Mouse (Mus musculus) lung, postnatal 0 days (tissue): ENCODE measurements around the gene Dpp9. TPM values are rescaled to one million over a fixed set of nuclear protein-coding genes. Genes with fewer than 3 reads are reported as not detected.

Experiments used
- ATAC-seq: fragments of 200-750 bp; cut with Nextera tagmentation; 2 replicates; pipeline ENCODE4 v1.8.0; 2017; ENCODE audit warnings: moderate library complexity
- DNase-seq: peaks from one replicate; pipeline ENCODE4 v3.0.0-alpha.2; 2016; ENCODE audit warnings: low spot score
- H3K27ac ChIP-seq: fragments of 300-500 bp; sonication (generic); 2 replicates; pipeline ENCODE4 v1.5.1; 2014; ENCODE audit warnings: antibody characterized with exemption, mild to moderate bottlenecking, low read length, mixed read lengths
- H3K27me3 ChIP-seq: fragments of 300-500 bp; sonication (generic); replicated peaks from 2 replicates; pipeline ENCODE4 v1.6.1; 2014; ENCODE audit warnings: low read length, mixed read lengths; ENCODE audit not compliant: insufficient read depth
- H3K36me3 ChIP-seq: fragments of 300-500 bp; sonication (generic); 2 replicates; pipeline ENCODE4 v1.6.1; 2014; ENCODE audit warnings: low read length, mixed read lengths; ENCODE audit not compliant: insufficient read depth
- H3K4me1 ChIP-seq: fragments of 300-500 bp; sonication (generic); 2 replicates; pipeline ENCODE4 v1.6.1; 2014; ENCODE audit warnings: antibody characterized with exemption, low read depth, low read length, mixed read lengths; ENCODE audit not compliant: insufficient read depth
- H3K4me2 ChIP-seq: fragments of 300-500 bp; sonication (generic); replicated peaks from 2 replicates; pipeline ENCODE4 v1.6.1; 2014; ENCODE audit warnings: low read depth, mild to moderate bottlenecking, low read length, moderate library complexity, mixed read lengths
- H3K4me3 ChIP-seq: fragments of 300-500 bp; sonication (generic); 2 replicates; pipeline ENCODE4 v1.5.1; 2014; ENCODE audit warnings: low read depth, low read length
- H3K9ac ChIP-seq: fragments of 300-500 bp; sonication (generic); replicated peaks from 2 replicates; pipeline ENCODE4 v1.6.1; 2014; ENCODE audit warnings: low read depth, mild to moderate bottlenecking
- H3K9me3 ChIP-seq: fragments of 300-500 bp; sonication (generic); 2 replicates; pipeline ENCODE4 v1.6.1; 2016; ENCODE audit warnings: low read length, mixed read lengths
- CTCF ChIP-seq: IDR thresholded peaks from 2 replicates; pipeline ENCODE4 v1.5.1; 2016; ENCODE audit warnings: antibody characterized with exemption, mild to moderate bottlenecking
- EP300 ChIP-seq: IDR thresholded peaks from 2 replicates; pipeline ENCODE4 v1.6.1; 2016; ENCODE audit warnings: antibody characterized with exemption, mild to moderate bottlenecking, control low read depth
- WGBS: fragments of 180-500 bp; shearing (Covaris S2); extraction: QIAGEN DNeasy Blood & Tissue Kit; methylation state at CpG from one replicate; pipeline ENCODE4 v1.1.7; 2014; 5-methylcytosine and 5-hydroxymethylcytosine counted together
- polyA plus RNA-seq: library from polyadenylated mRNA; unstranded; fragments of >200 nt; fragmentation: Nextera tagmentation; extraction: Ambion mirVana; gene quantifications from 2 replicates; pipeline ENCODE4 v1.2.1, GENCODE M21; 2015

Gene Dpp9
- polyA plus RNA-seq, 1 experiment from 2014 or later = 25.7 TPM

- peak overlapping the region; percentile 78 for H3K9ac ChIP-seq
- H3K36me3 ChIP-seq = peaks cover 4% of the 10 kb centered on the region; the same call in 1 of the 2 replicates
- peaks cover 5% of the 10 kb centered on the region; the same call in 1 of the 2 replicates for H3K4me1 ChIP-seq
- H3K4me2 ChIP-seq = peak overlapping the region; percentile 83
- H3K9me3 ChIP-seq = no peaks in the 10 kb centered on the region
- TF ChIP-seq CTCF (no peak), EP300 (no peak)
- 2% methylated on average over 14 of the region's 14 CpGs for WGBS
- peak overlapping the region; percentile 71 for H3K27ac ChIP-seq
- ATAC-seq = peak; percentile 10; the same call in 1 of the 2 replicates
- H3K27me3 ChIP-seq = no peaks in the 10 kb centered on the region
- peak; percentile 32 for DNase-seq
- H3K4me3 ChIP-seq = peak overlapping the region; percentile 87
These were observed 35.6 kb downstream of the Dpp9 start for GRCm38 (mm10) chr17:56182975-56183657.

DNA sequence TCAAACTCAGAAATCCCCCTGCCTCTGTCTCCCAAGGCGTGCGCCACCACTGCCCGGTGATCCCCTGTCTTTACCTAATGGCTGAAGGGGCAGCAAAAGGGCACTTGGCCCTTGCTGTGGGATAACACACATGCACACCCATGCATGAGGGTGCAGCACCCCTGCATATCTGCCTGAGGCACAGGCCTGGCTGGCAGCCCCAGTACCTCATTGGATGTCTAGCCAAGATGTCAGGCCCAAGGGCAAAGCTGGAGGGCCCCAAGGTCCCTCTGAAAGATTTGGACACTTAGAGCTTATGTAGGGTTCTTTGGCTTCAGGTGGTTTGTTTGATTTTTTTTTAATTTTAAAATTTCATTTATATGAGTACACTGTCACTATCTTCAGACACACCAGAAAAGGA lies 43.3 kb downstream of the Dpp9 start:
- Histone ChIP-seq H3K4me3 (no peak overlapping the region), H3K36me3 (peaks cover 14% of the 10 kb centered on the region; the same call in 1 of the 2 replicates), H3K27me3 (no peaks in the 10 kb centered on the region), H3K27ac (no peak overlapping the region), H3K9me3 (no peaks in the 10 kb centered on the region), H3K9ac (no peak overlapping the region), H3K4me1 (no peaks in the 10 kb centered on the region), H3K4me2 (no peak overlapping the region)
- DNase-seq (no peak), ATAC-seq (no peak)
- 98% methylated on average over 3 of the region's 3 CpGs for WGBS
- TF ChIP-seq CTCF (no peak), EP300 (no peak)

DNA sequence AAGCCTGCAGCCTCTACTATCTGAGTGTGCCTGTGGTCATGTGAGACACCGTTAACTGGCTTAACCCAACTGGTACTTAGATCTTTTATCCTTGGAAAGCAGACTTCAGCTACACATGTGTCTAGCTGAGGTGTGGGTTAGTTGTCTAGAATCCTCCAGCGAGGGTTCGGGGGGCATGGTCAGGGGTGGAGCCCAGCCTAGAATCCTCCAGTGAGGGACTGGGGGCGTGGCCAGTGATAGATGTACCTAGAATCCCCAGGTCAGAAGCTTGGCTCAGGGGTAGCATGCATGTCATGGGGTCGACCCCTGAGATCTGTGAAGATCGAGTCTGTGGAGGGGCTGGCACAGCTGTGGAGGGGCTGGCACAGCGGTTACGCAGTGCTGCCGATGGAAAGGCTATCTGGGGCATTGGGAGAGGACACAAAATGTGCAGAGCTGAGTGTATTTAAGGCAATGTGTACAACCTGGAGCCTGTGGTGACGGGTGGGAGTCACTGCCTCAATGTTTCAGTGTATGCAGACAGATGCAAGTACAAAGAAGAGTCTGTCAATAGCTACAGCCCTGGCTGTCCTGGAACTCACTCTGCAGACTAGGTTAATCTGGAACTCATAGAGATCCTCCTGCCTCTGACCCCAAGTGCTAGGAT lies 45.2 kb downstream of the Dpp9 start:
- no peaks in the 10 kb centered on the region for H3K9me3 ChIP-seq
- no peak for TF ChIP-seq CTCF
- no peak for TF ChIP-seq EP300
- H3K4me3 ChIP-seq = no peak overlapping the region
- 56% methylated on average over 10 of the region's 10 CpGs for WGBS
- no peaks in the 10 kb centered on the region for H3K4me1 ChIP-seq
- no peak overlapping the region for H3K9ac ChIP-seq
- H3K27me3 ChIP-seq = no peaks in the 10 kb centered on the region
- DNase-seq (no peak), ATAC-seq (no peak)
- peaks cover 14% of the 10 kb centered on the region; the same call in 1 of the 2 replicates for H3K36me3 ChIP-seq
- H3K4me2 ChIP-seq = no peak overlapping the region
- H3K27ac ChIP-seq = no peak overlapping the region

DNA sequence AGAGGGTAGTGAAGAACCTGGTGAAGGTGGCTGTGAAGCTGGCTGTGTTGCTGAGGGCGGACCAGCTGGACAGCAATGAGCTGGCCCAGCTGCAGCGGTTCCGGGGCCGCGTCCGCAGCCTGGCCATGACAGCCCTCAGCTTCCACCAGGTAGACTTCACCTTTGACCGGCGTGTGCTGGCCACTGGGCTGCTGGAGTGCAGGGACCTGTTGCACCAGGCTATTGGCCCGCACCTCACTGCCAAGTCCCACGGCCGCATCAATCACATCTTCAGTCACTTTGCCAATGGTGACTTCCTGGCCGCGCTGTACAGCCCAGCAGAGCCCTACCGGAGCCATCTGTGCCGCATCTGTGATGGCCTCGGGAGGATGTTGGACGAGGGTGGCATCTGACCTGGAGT lies 46.8 kb downstream of the Dpp9 start:
- H3K27ac ChIP-seq = no peak overlapping the region
- no peak overlapping the region for H3K4me3 ChIP-seq
- no peak for ATAC-seq
- no peaks in the 10 kb centered on the region for H3K9me3 ChIP-seq
- no peak for DNase-seq
- 89% methylated on average over 17 of the region's 17 CpGs for WGBS
- H3K4me2 ChIP-seq = no peak overlapping the region
- no peaks in the 10 kb centered on the region for H3K4me1 ChIP-seq
- no peak overlapping the region for H3K9ac ChIP-seq
- H3K27me3 ChIP-seq = no peaks in the 10 kb centered on the region
- TF ChIP-seq EP300 (no peak), CTCF (no peak)
- 0 out of 2 replicates have a peak, but pooled peaks cover 1% of the 10 kb centered on the region for H3K36me3 ChIP-seq

GRCm38 (mm10) chr17:56171456-56171855 lies 47.2 kb downstream of the Dpp9 start:
- Histone ChIP-seq H3K9me3 (no peaks in the 10 kb centered on the region), H3K4me1 (no peaks in the 10 kb centered on the region), H3K27me3 (no peaks in the 10 kb centered on the region), H3K9ac (no peak overlapping the region), H3K27ac (no peak overlapping the region), H3K4me3 (no peak overlapping the region), H3K36me3 (no peaks in the 10 kb centered on the region), H3K4me2 (no peak overlapping the region)
- ATAC-seq (no peak), DNase-seq (no peak)
- no peak for TF ChIP-seq CTCF
- no peak for TF ChIP-seq EP300
- 46% methylated on average over 9 of the region's 9 CpGs for WGBS

DNA sequence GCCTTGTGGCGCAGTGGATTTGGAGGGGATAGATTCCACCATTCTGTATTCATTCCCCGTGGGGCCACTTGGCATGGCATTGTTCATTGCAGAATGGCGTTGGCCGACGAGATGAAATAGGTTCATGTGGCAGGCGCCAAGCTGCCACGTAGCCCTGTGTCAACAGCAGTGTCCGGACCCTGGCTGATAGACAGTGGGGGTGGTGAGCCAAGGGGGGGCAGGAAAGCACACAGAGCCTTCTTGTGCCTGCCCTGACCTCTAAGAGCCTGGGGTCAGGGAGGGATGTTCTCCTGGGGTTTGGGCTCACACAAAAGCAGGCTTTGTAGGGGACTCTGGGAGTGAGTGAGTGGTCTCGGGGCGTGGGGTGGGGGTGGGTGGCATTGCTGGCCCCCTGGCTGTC lies 48.1 kb downstream of the Dpp9 start:
- no peak overlapping the region for H3K27ac ChIP-seq
- WGBS = 46% methylated on average over 10 of the region's 10 CpGs
- H3K9ac ChIP-seq = no peak overlapping the region

More for the DNA sequence above, 48.1 kb downstream of the Dpp9 start:
- no peaks in the 10 kb centered on the region for H3K4me1 ChIP-seq
- H3K4me3 ChIP-seq = no peak overlapping the region
- TF ChIP-seq CTCF = no peak
- no peak for TF ChIP-seq EP300
- no peaks in the 10 kb centered on the region for H3K36me3 ChIP-seq
- no peaks in the 10 kb centered on the region for H3K9me3 ChIP-seq
- H3K27me3 ChIP-seq = no peaks in the 10 kb centered on the region
- DNase-seq = no peak
- no peak overlapping the region for H3K4me2 ChIP-seq
- peak; percentile 17; the same call in 1 of the 2 replicates for ATAC-seq
